Mouse (Mus musculus) spleen, adult 2 months (tissue): Measurements from ENCODE around the gene Hcrtr2. TPM values are rescaled to one million over a fixed set of nuclear protein-coding genes. Genes with fewer than 3 reads are reported as not detected.
A peak's percentile ranks its signal among the peaks of the same experiment; 100 is the strongest.

Source experiments
- DNase-seq, 2 experiments: peaks; one replicate each; pipeline versions ENCODE4 v3.0.0 to v3.0.0-alpha.2; 2012 to 2021; ENCODE audit warnings: low spot score in 2 of 2, low read depth in 1 of 2
- H3K27ac ChIP-seq: fragments of 200-500 bp; 2 replicates; pipeline ENCODE4 v1.5.1; 2012; ENCODE audit warnings: low read length, inconsistent platforms; ENCODE audit not compliant: insufficient read depth
- H3K27me3 ChIP-seq: fragments of 200-500 bp; 2 replicates; pipeline ENCODE4 v1.6.1; 2012; ENCODE audit warnings: mild to moderate bottlenecking, moderate library complexity, low read length, inconsistent platforms; ENCODE audit not compliant: control insufficient read depth, insufficient read depth
- H3K36me3 ChIP-seq: fragments of 200-500 bp; 2 replicates; pipeline ENCODE4 v1.6.1; 2012; ENCODE audit warnings: mild to moderate bottlenecking, low read length, inconsistent platforms; ENCODE audit not compliant: control insufficient read depth, insufficient read depth
- H3K4me1 ChIP-seq: fragments of 200-500 bp; 2 replicates; pipeline ENCODE4 v1.6.1; 2011; ENCODE audit warnings: inconsistent platforms; ENCODE audit not compliant: control insufficient read depth, insufficient read depth, insufficient read length
- H3K4me3 ChIP-seq: fragments of 200-500 bp; 2 replicates; pipeline ENCODE4 v1.5.1; 2011; ENCODE audit warnings: mild to moderate bottlenecking, inconsistent platforms; ENCODE audit not compliant: insufficient read depth, insufficient read length; ENCODE audit errors: extremely low read depth
- CTCF ChIP-seq: fragments of 200-500 bp; IDR thresholded peaks from 2 replicates; pipeline ENCODE4 v1.5.1; 2011; ENCODE audit warnings: mild to moderate bottlenecking, inconsistent platforms; ENCODE audit not compliant: insufficient read depth, insufficient read length, insufficient replicate concordance; ENCODE audit errors: extremely low read depth
- POLR2A ChIP-seq: fragments of 200-500 bp; IDR thresholded peaks from 2 replicates; pipeline ENCODE4 v1.6.1; 2011; ENCODE audit warnings: low read depth, low read length, inconsistent platforms
- WGBS: fragments of 180-500 bp; shearing (Covaris S2); methylation state at CpG from one replicate; pipeline ENCODE4 v1.1.7; 2018; 5-methylcytosine and 5-hydroxymethylcytosine counted together
- polyA plus RNA-seq: library from polyadenylated mRNA; depleted of rRNA; stranded (reverse); fragments of >200 nt; gene quantifications from 2 replicates; pipeline ENCODE4 v1.2.3, GENCODE M21; 2012

The Hcrtr2 gene
- polyA plus RNA-seq, 1 experiment, result 0.61 TPM

DNA sequence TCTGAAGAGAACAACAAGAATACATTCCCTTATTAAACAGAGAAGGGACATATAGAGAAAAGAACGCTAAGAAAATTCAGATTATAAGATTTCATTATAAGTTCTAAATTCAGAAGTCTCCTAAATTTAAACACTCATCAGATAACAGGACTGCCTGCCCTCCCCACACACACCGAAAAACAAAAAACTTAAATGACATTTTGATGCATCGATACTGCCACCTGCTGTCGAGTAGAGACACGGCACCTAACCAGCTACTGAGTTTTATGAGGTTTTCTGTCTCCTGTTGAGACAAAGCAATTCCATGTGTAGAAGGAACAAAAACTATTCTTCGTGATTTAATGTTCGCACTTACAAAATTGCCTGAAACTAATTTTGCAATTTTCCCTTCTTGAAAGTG is 87.0 kb downstream of the Hcrtr2 start:
- H3K27ac ChIP-seq, result no peak overlapping the region

DNA sequence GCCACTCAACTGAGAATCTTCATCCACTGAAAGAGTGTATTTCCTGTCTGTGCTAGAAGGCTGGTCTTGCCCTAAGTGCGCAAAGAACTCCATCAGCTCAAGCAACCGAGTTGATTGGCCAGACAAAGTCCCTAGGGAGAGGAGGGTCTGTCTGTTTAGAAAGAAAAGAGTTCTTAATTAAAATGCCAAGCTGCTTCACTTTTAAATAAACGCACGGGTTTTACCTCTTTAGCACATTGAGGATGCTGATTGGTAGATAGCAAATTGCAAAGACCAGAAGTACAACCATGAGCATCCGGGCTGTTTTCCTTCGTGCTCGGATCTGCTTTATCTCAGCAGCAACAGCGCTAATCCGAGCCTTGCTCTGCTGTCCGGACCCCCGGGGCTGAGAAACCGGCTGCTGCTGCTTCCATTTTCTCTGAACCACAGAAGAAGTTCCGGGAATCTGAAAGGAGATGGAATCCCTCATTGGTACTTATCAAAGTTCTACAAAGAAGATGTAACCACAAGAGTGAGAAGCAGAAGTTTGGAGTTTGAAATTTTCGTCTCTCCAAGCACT is 87.6 kb downstream of the Hcrtr2 start:
- H3K4me3 ChIP-seq, result no peak overlapping the region
- TF ChIP-seq CTCF (no peak), POLR2A (no peak)
- whole genome bisulfite sequencing, result 6% methylated on average over 14 of the region's 14 CpGs

More for the DNA sequence above, 87.0 kb downstream of the Hcrtr2 start:
- Histone ChIP-seq H3K4me3 (no peak overlapping the region), H3K4me1 (no peaks in the 10 kb centered on the region), H3K36me3 (no peaks in the 10 kb centered on the region), H3K27me3 (no peaks in the 10 kb centered on the region)
- TF ChIP-seq POLR2A (no peak), CTCF (peak; percentile 21; the same call in 1 of the 2 replicates)
- DNase-seq, result peak; percentile 11 to 29
- WGBS, result 2% methylated on average over 7 of the region's 7 CpGs

DNA sequence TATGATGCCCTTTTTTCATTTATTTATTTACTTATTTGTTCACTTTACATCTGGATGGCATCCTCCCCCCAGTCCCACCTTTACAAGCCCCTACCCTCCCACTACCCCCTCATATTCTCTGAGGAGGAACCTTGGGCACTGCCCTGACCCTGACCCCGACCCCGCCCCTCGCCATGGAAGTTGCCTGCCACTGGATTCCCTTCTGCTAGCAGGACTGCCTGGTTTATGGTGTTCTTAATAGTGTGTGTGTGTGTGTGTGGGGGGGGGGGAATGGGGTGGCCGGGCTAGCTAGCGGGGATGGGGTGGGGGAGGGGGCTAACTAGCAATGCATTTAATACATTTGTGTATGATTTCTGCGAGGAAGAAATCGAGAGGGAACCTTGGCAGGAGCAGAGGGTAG is 88.8 kb downstream of the Hcrtr2 start:
- Histone ChIP-seq H3K27me3 (no peaks in the 10 kb centered on the region), H3K27ac (no peak overlapping the region), H3K4me1 (peaks cover 4% of the 10 kb centered on the region; the same call in 1 of the 2 replicates), H3K4me3 (no peak overlapping the region), H3K36me3 (no peaks in the 10 kb centered on the region)
- 75% methylated on average over 7 of the region's 7 CpGs for WGBS
- DNase-seq, result no peak
- no peak for TF ChIP-seq POLR2A
- TF ChIP-seq CTCF, result no peak

More for the DNA sequence above, 87.6 kb downstream of the Hcrtr2 start:
- no peaks in the 10 kb centered on the region for H3K4me1 ChIP-seq
- no peaks in the 10 kb centered on the region for H3K27me3 ChIP-seq
- no peak overlapping the region for H3K27ac ChIP-seq
- H3K36me3 ChIP-seq, result no peaks in the 10 kb centered on the region
- no peak for DNase-seq

DNA sequence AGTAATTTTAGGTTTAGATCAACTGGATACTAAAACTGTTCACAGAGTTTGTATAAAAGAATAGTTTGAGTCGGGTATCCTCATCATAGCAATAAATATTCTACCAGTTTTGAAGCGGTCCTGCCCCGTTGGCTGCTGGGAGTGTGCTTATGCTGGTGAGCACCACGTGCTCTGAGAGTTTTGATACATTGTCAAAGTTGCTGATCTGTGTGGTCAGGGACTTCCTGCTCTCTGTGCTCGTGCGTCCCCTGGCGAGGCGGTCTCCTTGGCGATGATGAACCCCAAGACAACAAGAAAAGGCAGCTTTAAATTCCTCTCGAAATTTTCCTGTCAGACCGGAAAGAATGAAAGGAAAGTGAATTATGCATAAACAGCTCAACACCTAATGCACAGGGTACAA is 93.3 kb downstream of the Hcrtr2 start:
- no peaks in the 10 kb centered on the region for H3K27me3 ChIP-seq
- H3K36me3 ChIP-seq, result no peaks in the 10 kb centered on the region
- 8% methylated on average over 11 of the region's 11 CpGs for WGBS
- peaks cover 4% of the 10 kb centered on the region; the same call in 1 of the 2 replicates for H3K4me1 ChIP-seq
- no peak overlapping the region; the same call in 1 of the 2 replicates for H3K4me3 ChIP-seq
- DNase-seq, result peak; percentile 5 to 19
- H3K27ac ChIP-seq, result no peak overlapping the region
- TF ChIP-seq POLR2A (no peak), CTCF (no peak)

DNA sequence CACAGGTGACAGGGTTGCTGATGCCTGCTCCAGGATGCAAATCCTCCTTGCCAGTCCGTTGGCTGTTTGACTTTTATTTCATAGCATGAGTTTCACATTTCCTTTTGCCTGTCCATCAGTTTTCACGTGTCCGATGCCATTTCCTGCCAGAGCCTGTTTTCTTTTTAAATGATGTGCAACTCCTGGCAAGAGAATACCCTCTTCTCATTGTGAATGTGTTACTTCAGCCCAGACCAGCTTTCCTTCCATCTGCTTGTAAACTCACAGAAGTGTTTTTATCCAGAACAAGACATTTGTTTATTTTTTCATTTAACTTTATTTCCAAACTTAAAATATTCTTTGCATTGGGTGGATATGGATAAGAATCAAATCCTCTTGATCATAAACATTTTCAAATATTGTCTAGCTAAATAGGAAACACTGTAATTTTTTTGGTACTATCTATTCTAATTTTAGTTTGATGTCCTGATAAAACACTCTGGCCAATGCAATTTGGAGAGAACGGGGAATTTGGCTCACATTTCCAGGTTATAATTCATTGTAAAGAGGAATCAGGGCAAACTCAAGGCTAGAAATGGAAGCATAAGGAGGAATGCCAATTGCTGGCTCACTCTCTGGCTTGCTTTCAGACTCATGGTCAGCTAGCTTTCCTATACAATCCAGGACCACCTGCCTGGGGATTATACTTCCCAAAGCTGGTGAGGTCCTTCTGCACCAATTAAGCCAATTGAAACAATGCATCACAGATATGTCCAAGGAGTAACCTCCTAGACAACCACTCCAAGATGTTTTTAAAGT is 106.3 kb downstream of the Hcrtr2 start:
- DNase-seq, result no peak
- H3K4me1 ChIP-seq, result no peaks in the 10 kb centered on the region
- no peaks in the 10 kb centered on the region for H3K27me3 ChIP-seq
- no peak overlapping the region for H3K27ac ChIP-seq
- WGBS, result 67% methylated on average over 4 of the region's 4 CpGs
- TF ChIP-seq POLR2A (no peak), CTCF (no peak)
- H3K4me3 ChIP-seq, result no peak overlapping the region
- no peaks in the 10 kb centered on the region for H3K36me3 ChIP-seq

DNA sequence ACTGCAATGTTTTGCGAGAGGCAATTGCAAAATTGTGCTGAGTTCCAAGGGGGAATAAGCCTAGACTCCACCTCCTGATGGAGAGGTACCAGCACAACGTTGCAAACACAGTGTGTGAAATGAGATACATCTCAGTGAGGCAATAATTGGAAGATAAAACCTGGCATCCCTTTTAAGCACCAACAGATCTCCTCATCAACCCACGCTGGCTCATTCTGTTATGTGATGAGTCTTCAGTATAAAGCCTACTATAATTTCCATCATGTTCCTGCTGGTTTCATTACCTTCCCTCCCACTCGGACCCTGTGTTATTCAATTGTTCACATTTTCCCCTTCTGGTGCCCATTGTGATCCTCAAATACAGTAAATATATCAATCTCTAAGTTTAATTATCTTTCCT is 109.0 kb downstream of the Hcrtr2 start:
- Histone ChIP-seq H3K4me1 (no peaks in the 10 kb centered on the region), H3K4me3 (no peak overlapping the region), H3K27me3 (no peaks in the 10 kb centered on the region), H3K27ac (no peak overlapping the region), H3K36me3 (no peaks in the 10 kb centered on the region)
- TF ChIP-seq POLR2A, result no peak
- no peak for TF ChIP-seq CTCF
- DNase-seq, result no peak
- 74% methylated on average over 4 of the region's 4 CpGs for WGBS

DNA sequence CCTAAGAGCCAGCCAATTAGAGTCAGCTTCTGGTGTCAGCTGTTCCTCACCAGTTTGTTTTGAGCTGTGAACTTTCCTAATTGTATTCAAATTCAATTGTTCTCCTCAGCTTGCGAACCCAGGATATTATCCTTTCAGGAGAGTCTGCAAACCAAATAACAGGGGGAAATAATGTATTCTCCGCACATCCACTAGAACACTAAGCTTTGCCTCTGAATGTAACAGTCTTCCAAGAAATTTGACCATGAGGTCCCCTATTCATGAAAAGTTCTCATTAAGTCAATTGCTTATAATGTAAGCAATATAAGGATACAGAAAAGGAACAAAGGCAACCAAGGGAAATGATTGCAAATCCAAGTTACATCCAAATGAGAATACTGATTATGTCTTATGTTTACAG is 110.1 kb downstream of the Hcrtr2 start, which contains the start of gene Gfral:
Gene Gfral (minus strand): TSS at position 101 of the 400 bp plus-strand sequence.
- no peak for DNase-seq
- TF ChIP-seq CTCF, result no peak
- no peak for TF ChIP-seq POLR2A
- no peak within 1 kb of the TSS for H3K4me3 ChIP-seq
- no peaks in the 10 kb centered on the region for H3K27me3 ChIP-seq
- no peaks in the 10 kb centered on the region for H3K36me3 ChIP-seq
- H3K27ac ChIP-seq, result no peak within 1 kb of the TSS
- 89% methylated on average over 2 of the region's 2 CpGs for WGBS
- no peaks in the 10 kb centered on the region for H3K4me1 ChIP-seq
